Mouse (Mus musculus) olfactory bulb, adult 2 months (tissue): ENCODE data around the gene Mtm1. TPM values are rescaled to one million over a fixed set of nuclear protein-coding genes. Genes with fewer than 3 reads are reported as not detected.

Source experiments
- H3K27ac ChIP-seq: fragments of 200-500 bp; 2 replicates; pipeline ENCODE4 v1.5.1; 2012; ENCODE audit warnings: low read depth, low read length; ENCODE audit not compliant: insufficient read depth
- H3K4me1 ChIP-seq: fragments of 200-500 bp; 2 replicates; pipeline ENCODE4 v1.6.1; 2012; ENCODE audit warnings: low read length; ENCODE audit not compliant: control insufficient read depth, insufficient read depth
- H3K4me3 ChIP-seq: fragments of 200-500 bp; 2 replicates; pipeline ENCODE4 v1.5.1; 2012; ENCODE audit warnings: mild to moderate bottlenecking, low read depth, low read length, moderate library complexity; ENCODE audit not compliant: insufficient read depth
- CTCF ChIP-seq: fragments of 200-500 bp; IDR thresholded peaks from 2 replicates; pipeline ENCODE4 v1.5.1; 2012; ENCODE audit warnings: low read depth, mild to moderate bottlenecking, low read length, moderate library complexity; ENCODE audit not compliant: insufficient read depth
- POLR2A ChIP-seq: fragments of 200-500 bp; IDR thresholded peaks from 2 replicates; pipeline ENCODE4 v1.6.1; 2012; ENCODE audit warnings: mild to moderate bottlenecking, low read depth, low read length, moderate library complexity; ENCODE audit not compliant: insufficient read depth
- WGBS: fragments of 180-500 bp; shearing (Covaris S2); methylation state at CpG from one replicate; pipeline ENCODE4 v1.1.7; 2018; 5-methylcytosine and 5-hydroxymethylcytosine counted together
- polyA plus RNA-seq: library from polyadenylated mRNA; stranded (reverse); fragments of >200 nt; gene quantifications from 2 replicates; pipeline ENCODE4 v1.2.4, GENCODE M21; 2012; ENCODE audit warnings: low replicate concordance; ENCODE audit not compliant: missing spikeins, insufficient read depth, insufficient read length

Mtm1 gene
- polyA plus RNA-seq, 1 experiment, result not detected

- WGBS, result 85% methylated on average over 2 of the region's 2 CpGs
- no peaks in the 10 kb centered on the region for H3K4me1 ChIP-seq
- TF ChIP-seq CTCF (no peak), POLR2A (no peak)
Observed at GRCm38 (mm10) chrX:71264316-71264715, 53.7 kb downstream of the Mtm1 start.

GRCm38 (mm10) chrX:71268972-71269371, 58.4 kb downstream of the Mtm1 start:
- H3K27ac ChIP-seq, result no peak overlapping the region
- no peak for TF ChIP-seq POLR2A
- no peak for TF ChIP-seq CTCF
- H3K4me3 ChIP-seq, result no peak overlapping the region
- 42% methylated on average over 1 of the region's 1 CpGs for WGBS
- H3K4me1 ChIP-seq, result no peaks in the 10 kb centered on the region

More at GRCm38 (mm10) chrX:71264316-71264715, 53.7 kb downstream of the Mtm1 start:
- no peak overlapping the region for H3K4me3 ChIP-seq
- H3K27ac ChIP-seq, result no peak overlapping the region

- Histone ChIP-seq H3K27ac (no peak overlapping the region), H3K4me1 (no peaks in the 10 kb centered on the region), H3K4me3 (no peak overlapping the region)
- TF ChIP-seq POLR2A (no peak), CTCF (no peak)
- WGBS, result 94% methylated on average over 3 of the region's 3 CpGs
Observed at GRCm38 (mm10) chrX:71274150-71274549, 63.6 kb downstream of the Mtm1 start.

- Histone ChIP-seq H3K27ac (no peak overlapping the region), H3K4me1 (no peaks in the 10 kb centered on the region), H3K4me3 (no peak overlapping the region)
- 92% methylated on average over 3 of the region's 3 CpGs for WGBS
- no peak for TF ChIP-seq CTCF
- no peak for TF ChIP-seq POLR2A
Observed at GRCm38 (mm10) chrX:71285473-71285872, 74.9 kb downstream of the Mtm1 start.

- Histone ChIP-seq H3K4me1 (no peaks in the 10 kb centered on the region), H3K27ac (no peak overlapping the region), H3K4me3 (no peak overlapping the region)
- 93% methylated on average over 7 of the region's 7 CpGs for WGBS
- TF ChIP-seq POLR2A (no peak), CTCF (no peak)
Observed at GRCm38 (mm10) chrX:71287088-71287487, 76.5 kb downstream of the Mtm1 start.

- no peak overlapping the region for H3K4me3 ChIP-seq
- no peak overlapping the region for H3K27ac ChIP-seq
- TF ChIP-seq CTCF (no peak), POLR2A (no peak)
- no peaks in the 10 kb centered on the region for H3K4me1 ChIP-seq
- 85% methylated on average over 2 of the region's 2 CpGs for WGBS
Observed at GRCm38 (mm10) chrX:71294191-71294590, 83.6 kb downstream of the Mtm1 start.

- WGBS, result 83% methylated on average over 2 of the region's 2 CpGs
- H3K4me1 ChIP-seq, result no peaks in the 10 kb centered on the region
- H3K4me3 ChIP-seq, result no peak overlapping the region
- H3K27ac ChIP-seq, result no peak overlapping the region
- TF ChIP-seq CTCF, result no peak
- no peak for TF ChIP-seq POLR2A
Observed at GRCm38 (mm10) chrX:71296005-71296404, 85.4 kb downstream of the Mtm1 start.

GRCm38 (mm10) chrX:71302148-71302547, 91.6 kb downstream of the Mtm1 start:
- no peak overlapping the region for H3K27ac ChIP-seq
- 88% methylated on average over 5 of the region's 5 CpGs for WGBS
- TF ChIP-seq CTCF (no peak), POLR2A (no peak)
- no peaks in the 10 kb centered on the region for H3K4me1 ChIP-seq
- no peak overlapping the region for H3K4me3 ChIP-seq

GRCm38 (mm10) chrX:71311229-71311628, 100.7 kb downstream of the Mtm1 start:
- H3K27ac ChIP-seq, result no peak overlapping the region
- 34% methylated on average over 8 of the region's 8 CpGs for WGBS
- H3K4me1 ChIP-seq, result no peaks in the 10 kb centered on the region
- no peak overlapping the region for H3K4me3 ChIP-seq
- no peak for TF ChIP-seq POLR2A
- no peak for TF ChIP-seq CTCF

- TF ChIP-seq POLR2A (no peak), CTCF (no peak)
- Histone ChIP-seq H3K4me1 (no peaks in the 10 kb centered on the region), H3K27ac (no peak overlapping the region), H3K4me3 (no peak overlapping the region)
- WGBS, result 63% methylated on average over 5 of the region's 5 CpGs
Observed at GRCm38 (mm10) chrX:71314380-71314779, 103.8 kb downstream of the Mtm1 start.
